Mouse (Mus musculus) spleen, postnatal 14 days (tissue): Measurements from ENCODE around the gene Znfx1.
A peak's percentile ranks its signal among the peaks of the same experiment; 100 is the strongest.
"Not testable (repeated sequence)": the region's sequence is repeated elsewhere in the genome, so short reads cannot be mapped to it uniquely, and the experiment has no call there.

Source experiments
- DNase-seq, 2 experiments: peaks; one replicate each; pipeline ENCODE4 v3.0.0; 2021 to 2022; ENCODE audit warnings: low spot score in 2 of 2

The Znfx1 gene

DNA sequence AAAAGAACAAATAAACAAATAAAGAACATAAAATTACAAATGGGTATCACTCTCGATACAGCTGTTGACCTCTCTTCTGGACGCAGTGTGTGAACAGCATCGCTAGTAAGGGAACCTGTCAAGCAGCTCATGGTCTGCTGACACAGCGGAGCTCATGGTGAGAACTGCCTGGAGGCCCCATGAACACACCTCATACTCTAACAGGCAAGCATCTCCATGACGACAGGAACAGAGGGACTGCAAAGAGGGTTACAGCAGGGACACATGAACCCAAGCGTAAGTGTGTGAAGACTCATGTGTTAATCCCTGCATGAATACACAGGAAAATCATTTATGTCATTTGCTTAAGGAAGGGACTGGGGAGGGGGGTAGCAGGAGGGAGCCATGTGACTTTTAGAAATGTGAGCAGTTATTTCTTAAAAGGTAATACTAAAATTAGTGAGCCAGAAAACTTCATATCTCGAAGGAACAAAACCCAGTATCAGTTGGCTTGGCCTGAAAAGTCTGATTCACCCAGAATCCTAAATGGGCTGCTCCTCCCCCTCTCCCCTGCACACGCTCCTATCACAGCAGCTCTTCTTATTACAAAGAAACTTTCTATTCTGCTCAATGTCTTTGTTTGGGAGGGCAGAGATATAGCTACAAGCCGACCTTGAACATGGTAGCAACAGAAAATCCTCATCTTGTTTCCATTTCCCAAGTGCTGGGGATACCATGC, 9.5 kb downstream of the Znfx1 start:
- DNase-seq = no peak

GRCm38 (mm10) chr2:167048698-167049358, 14.0 kb downstream of the Znfx1 start:
- no peak for DNase-seq

DNA sequence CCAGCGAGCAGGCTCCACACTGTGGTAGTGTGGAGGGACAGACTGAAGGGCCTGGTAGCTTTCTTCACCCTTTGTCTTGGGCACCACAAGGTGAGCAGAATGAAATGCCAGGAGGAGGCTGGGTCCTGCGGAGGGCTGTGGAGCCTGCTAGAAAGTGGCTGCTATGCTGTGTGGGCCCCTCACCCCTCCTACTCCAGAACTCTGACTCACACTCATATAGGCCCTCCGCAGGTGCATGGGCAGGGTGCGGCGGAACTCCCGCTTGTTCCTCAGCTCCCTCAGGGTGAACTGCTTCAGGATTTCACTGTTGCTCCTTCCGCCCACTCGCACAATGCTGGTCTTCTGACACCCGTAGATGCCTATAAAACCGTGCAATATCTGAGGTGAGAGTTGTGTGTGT, 14.6 kb downstream of the Znfx1 start:
- DNase-seq = no peak

DNA sequence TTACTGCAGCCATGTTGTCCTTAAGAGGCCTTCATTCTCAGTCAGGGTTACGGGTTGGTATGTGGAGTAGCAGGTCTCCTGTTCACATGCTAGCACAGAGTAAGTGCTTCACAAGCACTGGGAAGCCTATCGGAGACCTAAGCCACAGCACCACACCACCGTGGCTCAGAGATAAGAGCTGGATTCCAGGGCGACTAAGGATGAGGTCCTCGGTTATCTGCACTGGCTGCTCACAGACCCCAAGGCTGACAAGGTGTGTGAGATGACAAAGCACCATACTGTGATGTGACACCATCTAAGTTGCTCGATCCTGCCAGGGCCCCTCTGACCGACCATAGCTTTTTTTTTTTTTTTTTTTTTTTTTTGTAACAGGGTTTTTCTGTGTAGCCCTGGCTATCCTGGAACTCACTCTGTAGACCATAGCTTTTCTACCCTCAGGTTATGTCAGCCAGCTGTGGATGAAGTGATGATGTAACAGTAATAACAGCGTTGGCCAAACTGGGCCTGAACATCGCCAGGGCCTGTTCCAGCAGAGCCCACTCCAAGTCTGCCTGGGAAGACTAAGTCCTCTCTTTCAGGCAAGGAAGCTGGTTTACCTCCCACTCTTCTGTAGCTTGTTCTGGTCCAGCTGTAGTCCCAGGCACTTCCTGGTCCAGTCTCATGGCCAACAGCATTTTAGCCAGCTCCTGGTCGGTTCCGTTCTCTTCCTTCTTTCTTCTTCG, 19.3 kb downstream of the Znfx1 start:
- peak; percentile 39 to 43 for DNase-seq

DNA sequence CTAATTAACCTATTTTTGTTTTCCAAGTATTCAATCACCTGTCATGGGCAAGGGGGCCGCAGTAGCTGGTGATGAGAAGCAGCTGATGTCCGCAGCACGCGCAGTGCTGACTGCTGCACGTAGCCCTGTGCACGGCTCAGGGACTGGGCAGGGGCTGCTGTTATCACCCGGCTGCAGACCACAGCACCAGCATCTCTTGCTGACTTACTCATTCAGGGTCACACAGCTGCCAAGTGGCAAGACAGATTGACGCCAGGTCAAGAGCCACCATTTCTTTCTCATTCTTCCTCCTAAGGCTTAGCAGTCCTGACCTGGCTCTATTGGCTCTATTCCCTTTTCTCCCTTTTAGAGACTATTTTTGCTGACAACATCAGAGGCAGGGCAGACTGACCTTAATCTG, 23.4 kb downstream of the Znfx1 start:
- no peak for DNase-seq

DNA sequence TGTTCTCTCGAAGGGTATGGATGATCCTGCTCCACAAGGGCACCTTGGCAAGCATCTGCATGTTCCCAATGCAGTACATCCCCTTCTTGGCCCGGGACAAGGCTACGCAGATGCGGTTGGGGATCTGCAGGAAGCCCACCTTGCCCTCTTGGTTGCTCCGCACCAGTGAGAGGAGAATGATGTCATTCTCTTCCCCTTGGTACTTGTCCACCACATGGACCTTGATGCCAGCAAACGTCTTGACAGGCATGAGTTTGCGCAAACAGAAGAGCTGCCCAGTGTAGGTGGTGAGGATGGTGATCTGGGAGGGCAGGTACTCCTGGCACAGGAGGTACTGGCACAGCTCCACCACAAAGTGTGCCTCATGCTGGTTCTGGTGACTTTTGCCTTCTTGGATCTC, 24.1 kb downstream of the Znfx1 start:
- DNase-seq = no peak

DNA sequence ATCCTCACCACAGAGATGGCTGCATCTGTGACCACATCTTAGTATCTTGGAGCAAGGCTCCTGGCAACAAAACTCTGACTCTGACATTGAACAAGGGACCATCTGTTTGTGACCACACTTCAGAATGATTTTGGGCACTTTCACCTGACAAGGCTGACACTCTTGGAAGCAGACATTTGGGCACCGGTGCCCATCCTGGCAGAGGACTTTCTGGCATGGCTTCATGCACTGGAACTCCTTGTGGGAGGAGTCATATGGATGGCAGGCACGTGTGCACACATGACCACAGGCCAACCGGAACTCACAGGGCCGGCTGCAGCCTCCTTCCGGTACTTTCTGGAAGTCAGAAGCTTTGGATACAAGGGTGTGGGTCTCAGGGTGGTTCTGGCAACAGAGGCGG, 24.5 kb downstream of the Znfx1 start:
- no peak for DNase-seq

- DNase-seq = no peak
These were observed 25.1 kb downstream of the Znfx1 start for GRCm38 (mm10) chr2:167037710-167038109.

DNA sequence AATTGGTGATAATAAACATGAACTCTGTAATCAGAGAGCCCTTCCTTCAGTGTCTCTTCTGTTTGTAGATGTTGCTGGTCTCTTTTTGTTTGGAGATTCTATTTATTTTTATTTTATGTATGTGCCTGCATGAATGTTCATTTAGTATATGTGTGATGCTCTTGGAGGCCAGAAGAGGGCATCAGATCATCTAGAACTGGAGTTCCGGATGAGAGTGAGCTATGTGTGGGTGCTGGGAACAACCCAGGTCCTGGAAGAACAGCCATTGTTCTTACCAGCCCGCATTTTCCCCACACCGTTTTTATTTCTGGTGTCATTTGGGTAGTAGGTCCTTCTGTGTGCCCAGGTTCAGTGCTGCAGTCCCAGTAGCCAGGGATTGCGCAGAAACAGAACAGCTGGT, 32.3 kb downstream of the Znfx1 start:
- DNase-seq = no peak

DNA sequence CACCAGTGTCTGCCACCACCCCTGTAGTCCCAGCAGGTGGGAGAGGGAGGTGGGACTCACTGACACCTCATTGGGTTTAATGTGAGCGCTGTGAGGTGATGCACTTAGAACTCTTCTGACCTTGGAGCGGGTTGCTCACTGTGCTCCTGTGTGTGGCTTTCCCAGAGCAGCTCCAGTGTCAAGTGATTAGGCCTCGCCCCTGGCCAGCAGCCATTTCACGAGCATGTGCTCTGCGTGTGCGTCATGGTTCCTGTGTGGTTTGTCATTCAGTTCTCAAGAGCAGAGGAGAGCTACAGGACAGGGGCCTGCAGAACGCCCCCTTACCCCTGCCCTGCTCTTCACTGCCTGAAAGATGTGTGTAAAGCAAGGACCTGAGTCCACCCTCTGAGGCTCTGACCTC, 34.3 kb downstream of the Znfx1 start:
- DNase-seq = no peak

DNA sequence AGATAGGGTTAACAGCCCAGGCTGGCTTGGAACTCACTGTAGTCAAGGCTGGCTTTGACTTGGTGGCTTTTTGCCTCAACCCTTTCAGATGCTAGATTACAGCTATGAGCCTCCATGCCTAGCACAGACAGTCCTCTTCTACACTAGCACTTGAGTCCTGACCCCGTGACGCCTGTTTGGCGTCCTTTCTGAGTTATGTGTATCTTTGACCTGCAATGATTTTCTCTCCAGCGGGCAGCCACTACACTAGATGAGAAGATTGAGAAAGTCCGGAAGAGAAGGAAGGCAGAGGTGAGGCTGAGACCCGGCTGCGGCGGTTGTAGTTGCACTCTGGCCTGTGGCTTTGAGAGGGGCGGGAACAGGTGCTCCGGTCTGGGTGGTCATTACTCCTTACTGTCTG, 43.4 kb downstream of the Znfx1 start:
- DNase-seq = no peak

- DNase-seq = no peak
These were observed 47.5 kb downstream of the Znfx1 start for GRCm38 (mm10) chr2:167015382-167015718.

- DNase-seq = peak; percentile 85 to 91
These were observed 48.0 kb downstream of the Znfx1 start, which contains the start of gene Ddx27 for GRCm38 (mm10) chr2:167014702-167015381. Gene Ddx27, plus strand, starts transcription at chr2:167015193.

GRCm38 (mm10) chr2:167010546-167010945, 52.3 kb downstream of the Znfx1 start:
- no peak for DNase-seq

GRCm38 (mm10) chr2:167009483-167009882, 53.3 kb downstream of the Znfx1 start:
- no peak for DNase-seq

DNA sequence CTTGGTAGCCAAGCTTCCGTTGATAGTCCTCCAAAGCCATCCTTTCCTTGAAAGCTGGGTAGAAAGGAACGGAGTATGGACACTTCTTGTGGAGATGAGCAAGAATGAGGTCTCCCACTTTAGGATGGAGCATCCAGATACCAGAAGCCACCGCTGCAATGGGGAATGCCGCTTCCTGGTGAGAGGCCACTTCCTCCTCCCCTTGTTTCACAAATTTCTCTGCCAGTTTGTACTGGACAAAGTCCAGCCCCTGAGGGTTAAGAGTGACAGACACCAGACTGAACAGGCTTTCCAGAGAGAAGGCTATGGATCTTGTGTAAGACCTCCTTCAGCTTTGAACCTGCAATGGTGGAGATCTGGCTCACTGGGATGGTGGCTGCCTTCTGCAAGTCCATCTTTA, 55.2 kb downstream of the Znfx1 start:
- not testable (repeated sequence) for DNase-seq

DNA sequence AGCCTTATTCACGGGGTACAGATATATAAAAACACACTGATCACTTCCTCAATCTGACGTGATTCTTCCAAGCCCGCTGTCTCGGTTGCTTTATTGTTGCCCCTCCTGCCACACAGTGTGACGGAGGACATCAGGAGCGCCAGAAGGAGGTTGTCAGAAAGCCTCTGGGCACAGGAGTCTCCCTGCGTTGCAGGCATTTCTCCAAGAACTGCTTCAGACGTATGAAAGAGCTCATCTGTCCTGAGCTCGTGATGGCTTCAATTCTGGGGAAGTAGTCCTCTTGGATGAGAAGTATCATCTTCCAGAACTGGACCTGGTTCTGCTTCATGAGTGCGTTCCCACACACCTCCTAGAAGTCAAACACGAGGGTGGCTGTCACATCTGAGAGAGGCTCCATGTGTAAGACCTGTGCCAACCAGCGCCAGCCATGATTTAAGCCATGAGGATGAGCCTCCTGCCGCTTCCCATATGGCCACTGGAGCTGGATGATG, 55.8 kb downstream of the Znfx1 start:
- DNase-seq = no peak

DNA sequence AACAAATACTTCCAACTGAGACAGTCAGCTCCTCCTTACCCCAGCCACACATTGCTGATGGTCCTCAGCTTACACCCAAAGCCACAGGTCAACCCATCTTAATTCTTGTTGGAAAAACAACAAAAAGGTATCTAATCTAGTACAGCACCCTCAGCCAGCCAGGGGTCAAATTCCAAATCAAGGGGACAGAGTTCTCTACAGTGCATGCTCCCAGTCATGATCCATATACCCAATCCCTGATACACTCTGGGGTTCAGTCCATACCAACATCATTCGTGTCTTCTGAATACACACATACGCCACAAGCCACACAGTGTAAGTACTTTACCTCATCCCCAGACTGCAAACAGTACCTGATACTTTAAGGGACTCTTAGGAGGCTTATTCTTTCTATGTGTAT, 56.5 kb downstream of the Znfx1 start:
- no peak for DNase-seq

DNA sequence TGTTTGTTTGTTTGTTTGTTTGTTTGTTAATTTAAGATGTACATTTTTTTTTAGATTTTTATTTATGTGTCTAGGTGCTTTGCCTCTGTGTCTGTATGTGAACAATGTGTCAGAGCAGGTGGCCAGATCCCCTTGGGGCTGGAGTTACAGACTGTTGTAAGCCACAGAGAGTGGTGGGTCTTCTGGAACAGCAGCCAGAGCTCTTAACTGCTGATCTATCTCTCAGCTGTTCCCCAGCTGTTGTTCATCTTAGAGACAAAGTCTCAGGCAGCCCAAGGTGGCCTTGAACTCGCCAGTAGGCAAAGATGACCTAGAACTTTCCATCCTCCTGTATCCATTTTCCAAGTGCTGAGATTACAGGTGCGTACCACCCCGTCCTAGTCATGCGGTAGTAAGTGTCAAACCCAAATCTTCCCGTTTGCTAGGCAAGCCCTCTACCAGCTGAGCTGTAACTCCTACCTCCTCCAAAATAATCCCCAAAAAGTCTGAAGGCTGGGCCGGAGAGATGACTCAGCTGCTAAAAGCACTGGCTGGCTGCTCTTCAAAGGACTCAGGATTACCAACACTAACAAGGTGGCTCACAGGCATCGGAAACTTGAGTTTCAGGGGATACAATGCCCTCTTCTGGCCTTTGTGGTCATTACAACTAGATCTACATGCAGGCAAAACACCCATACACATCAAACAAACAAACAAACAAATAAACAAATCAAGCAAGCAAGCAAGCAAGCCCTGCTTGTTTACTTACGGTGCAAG, 58.5 kb downstream of the Znfx1 start:
- peak in 1 of 2 experiments; percentile 58 for DNase-seq

GRCm38 (mm10) chr2:167001486-167001885, 61.3 kb downstream of the Znfx1 start:
- no peak for DNase-seq

GRCm38 (mm10) chr2:166996533-166996894, 66.3 kb downstream of the Znfx1 start:
- DNase-seq = no peak
